Mouse (Mus musculus): Measurements from ENCODE around the gene Tpt1.

Gene Tpt1

DNA sequence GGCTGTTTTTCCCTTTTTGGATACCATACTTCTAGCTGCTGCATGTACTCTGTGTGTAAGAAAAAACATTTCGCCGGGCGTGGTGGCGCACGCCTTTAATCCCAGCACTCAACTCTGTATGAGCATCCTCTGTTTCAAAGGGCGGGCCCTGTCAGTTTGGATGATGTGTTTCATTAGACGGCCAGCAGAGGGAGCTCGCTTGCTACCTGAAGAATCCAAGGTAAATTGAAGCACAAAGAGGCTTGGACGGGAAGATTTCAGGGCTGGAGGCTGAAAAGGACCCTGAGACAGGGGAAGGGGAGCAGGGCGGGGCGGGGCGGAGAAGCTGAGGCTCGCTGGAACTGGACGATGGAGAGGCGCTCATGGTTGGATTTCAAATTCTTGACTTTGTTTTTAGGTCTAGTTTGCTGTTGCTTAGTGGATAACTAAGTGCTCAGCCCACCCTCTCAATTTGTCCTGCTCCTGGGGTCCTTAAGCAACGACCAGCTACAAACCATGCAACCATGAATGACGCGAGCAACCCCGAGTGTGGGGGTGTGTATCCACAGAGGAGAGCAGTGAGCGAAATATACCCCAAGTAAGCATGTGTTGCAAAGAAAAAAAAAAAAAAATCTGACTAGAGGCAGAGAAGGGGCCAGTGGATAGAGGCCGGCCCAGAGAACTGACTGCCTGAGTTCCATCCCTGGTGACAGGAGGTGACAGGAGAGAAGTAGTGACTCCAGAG lies 31.6 kb downstream of the Tpt1 start:
- no peaks in the 10 kb centered on the region; the same call in 1 of the 2 replicates for H3K27me3 ChIP-seq (ENCODE audit: insufficient read depth, low read length)
- H3K36me3 ChIP-seq (ENCODE audit: insufficient read depth, low read length) = no peaks in the 10 kb centered on the region
- no peak overlapping the region for H3K4me3 ChIP-seq (replicated peaks; ENCODE audit: low read length)
- peak; percentile 64 for TF ChIP-seq CTCF (conservative IDR thresholded peaks at IDR 0.05; ENCODE audit: low read length)
- TF ChIP-seq NANOG (IDR thresholded peaks at IDR 0.05; ENCODE audit: borderline replicate concordance, low read length) = no peak
- H3K9me3 ChIP-seq (ENCODE audit: low read length) = 0 out of 2 replicates have a peak, but pooled peaks cover 4% of the 10 kb centered on the region
- peaks cover 43% of the 10 kb centered on the region for H3K4me1 ChIP-seq (replicated peaks; ENCODE audit: low read depth, low read length)

DNA sequence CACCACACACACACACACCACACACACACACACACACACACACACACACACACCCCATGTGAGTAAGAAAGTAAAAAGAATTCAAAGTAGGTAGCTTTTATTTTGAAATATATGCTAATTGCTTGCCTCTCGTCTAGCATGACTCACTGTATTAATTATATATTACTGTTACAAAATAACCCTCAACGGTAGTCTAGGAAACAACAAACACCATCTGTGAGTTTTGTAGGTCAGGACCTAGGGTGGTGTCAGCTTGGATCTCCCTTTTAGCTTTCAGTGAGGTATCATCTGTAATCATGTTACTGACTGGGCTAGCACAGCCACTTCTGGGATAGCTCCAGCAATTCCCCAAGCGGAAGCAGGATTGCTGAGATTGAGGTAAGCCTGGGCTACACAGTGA lies 32.4 kb downstream of the Tpt1 start:
- no peaks in the 10 kb centered on the region for H3K9me3 ChIP-seq (ENCODE audit: low read length)
- no peaks in the 10 kb centered on the region for H3K36me3 ChIP-seq (ENCODE audit: insufficient read depth, low read length)
- no peak for TF ChIP-seq POU5F1 (IDR thresholded peaks at IDR 0.05; ENCODE audit: borderline replicate concordance, low read length)
- TF ChIP-seq CTCF (conservative IDR thresholded peaks at IDR 0.05; ENCODE audit: low read length) = no peak
- no peak for TF ChIP-seq NANOG (IDR thresholded peaks at IDR 0.05; ENCODE audit: borderline replicate concordance, low read length)
- peaks cover 51% of the 10 kb centered on the region for H3K4me1 ChIP-seq (replicated peaks; ENCODE audit: low read depth, low read length)
- no peaks in the 10 kb centered on the region; the same call in 1 of the 2 replicates for H3K27me3 ChIP-seq (ENCODE audit: insufficient read depth, low read length)
- no peak overlapping the region for H3K4me3 ChIP-seq (replicated peaks; ENCODE audit: low read length)

DNA sequence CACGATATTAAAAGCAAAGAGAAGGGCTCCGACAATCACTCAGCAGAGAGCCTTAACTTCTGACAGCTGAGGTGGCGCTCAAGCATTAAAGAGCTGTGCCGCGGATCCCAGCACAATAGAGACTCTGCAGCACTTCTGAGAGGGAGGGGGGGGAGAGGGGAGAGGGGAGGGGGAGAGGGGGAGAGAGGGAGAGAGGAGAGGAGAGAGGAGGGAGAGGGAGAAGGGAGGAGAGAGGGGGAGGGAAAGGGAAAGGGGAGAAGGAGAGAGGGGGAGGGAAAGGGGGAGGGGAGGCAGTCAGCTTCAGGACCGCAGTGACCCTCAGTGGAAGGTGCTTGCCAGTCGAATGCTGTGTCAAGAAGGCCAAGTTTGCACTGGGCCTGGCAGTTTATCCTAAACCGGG lies 34.1 kb downstream of the Tpt1 start:
- no peaks in the 10 kb centered on the region; the same call in 1 of the 2 replicates for H3K27me3 ChIP-seq (ENCODE audit: insufficient read depth, low read length)

DNA sequence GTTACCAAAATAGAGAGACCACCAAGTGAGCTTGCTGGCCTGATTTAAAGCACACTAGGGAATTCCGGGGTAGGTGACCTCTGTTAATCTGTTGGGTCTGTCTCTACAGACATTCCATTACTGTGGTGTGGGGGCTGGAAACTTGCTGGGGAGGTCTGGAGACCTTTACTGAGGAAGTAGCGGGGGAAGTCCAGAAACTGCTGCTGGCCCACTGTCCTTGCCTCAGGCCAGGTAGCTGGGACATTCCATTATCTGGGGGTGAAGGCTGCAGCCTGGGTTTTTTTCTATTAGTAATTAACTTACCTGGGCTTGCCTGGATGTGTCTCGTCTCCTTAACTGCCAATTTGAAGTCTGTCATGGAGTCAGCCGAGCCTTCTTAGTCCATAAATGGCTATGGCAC lies 37.0 kb downstream of the Tpt1 start:
- TF ChIP-seq NANOG (IDR thresholded peaks at IDR 0.05; ENCODE audit: borderline replicate concordance, low read length) (no peak), POU5F1 (IDR thresholded peaks at IDR 0.05; ENCODE audit: borderline replicate concordance, low read length) (no peak), CTCF (conservative IDR thresholded peaks at IDR 0.05; ENCODE audit: low read length) (no peak)
- peaks cover 51% of the 10 kb centered on the region for H3K4me1 ChIP-seq (replicated peaks; ENCODE audit: low read depth, low read length)
- no peak overlapping the region for H3K4me3 ChIP-seq (replicated peaks; ENCODE audit: low read length)
- no peaks in the 10 kb centered on the region for H3K9me3 ChIP-seq (ENCODE audit: low read length)
- H3K36me3 ChIP-seq (ENCODE audit: insufficient read depth, low read length) = no peaks in the 10 kb centered on the region
- H3K27me3 ChIP-seq (ENCODE audit: insufficient read depth, low read length) = no peaks in the 10 kb centered on the region; the same call in 1 of the 2 replicates

More for the DNA sequence above, 34.1 kb downstream of the Tpt1 start:
- TF ChIP-seq POU5F1 (IDR thresholded peaks at IDR 0.05; ENCODE audit: borderline replicate concordance, low read length) (no peak), CTCF (conservative IDR thresholded peaks at IDR 0.05; ENCODE audit: low read length) (no peak), NANOG (IDR thresholded peaks at IDR 0.05; ENCODE audit: borderline replicate concordance, low read length) (no peak)
- Histone ChIP-seq H3K4me1 (replicated peaks; ENCODE audit: low read depth, low read length) (peaks cover 64% of the 10 kb centered on the region), H3K4me3 (replicated peaks; ENCODE audit: low read length) (0 out of 2 replicates have a peak overlapping the region, but pooled peaks have one; percentile 32), H3K36me3 (ENCODE audit: insufficient read depth, low read length) (no peaks in the 10 kb centered on the region), H3K9me3 (ENCODE audit: low read length) (no peaks in the 10 kb centered on the region)

DNA sequence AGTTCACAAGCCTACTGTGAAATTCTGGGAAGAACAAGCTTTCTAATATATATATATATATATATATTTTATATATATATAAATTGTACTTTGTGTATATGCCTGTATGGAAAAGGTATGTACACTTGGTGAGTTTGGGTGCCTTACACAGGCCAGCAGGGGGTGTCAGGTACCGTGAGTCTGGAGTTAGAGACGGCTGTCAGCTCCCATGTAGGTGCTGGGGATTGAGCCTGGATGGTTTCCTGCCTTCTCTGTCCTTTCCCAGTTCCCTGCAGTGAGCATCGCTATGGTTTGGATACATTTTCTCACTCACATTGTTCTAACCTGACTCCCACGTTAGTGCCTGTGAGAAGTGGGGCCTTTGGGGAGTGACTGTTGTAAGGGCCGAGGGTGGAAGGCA lies 38.4 kb downstream of the Tpt1 start:
- no peaks in the 10 kb centered on the region for H3K9me3 ChIP-seq (ENCODE audit: low read length)
- peaks cover 50% of the 10 kb centered on the region for H3K4me1 ChIP-seq (replicated peaks; ENCODE audit: low read depth, low read length)
- TF ChIP-seq NANOG (IDR thresholded peaks at IDR 0.05; ENCODE audit: borderline replicate concordance, low read length) (no peak), POU5F1 (IDR thresholded peaks at IDR 0.05; ENCODE audit: borderline replicate concordance, low read length) (no peak), CTCF (conservative IDR thresholded peaks at IDR 0.05; ENCODE audit: low read length) (no peak)
- no peaks in the 10 kb centered on the region for H3K36me3 ChIP-seq (ENCODE audit: insufficient read depth, low read length)
- no peaks in the 10 kb centered on the region for H3K27me3 ChIP-seq (ENCODE audit: insufficient read depth, low read length)
- no peak overlapping the region for H3K4me3 ChIP-seq (replicated peaks; ENCODE audit: low read length)

DNA sequence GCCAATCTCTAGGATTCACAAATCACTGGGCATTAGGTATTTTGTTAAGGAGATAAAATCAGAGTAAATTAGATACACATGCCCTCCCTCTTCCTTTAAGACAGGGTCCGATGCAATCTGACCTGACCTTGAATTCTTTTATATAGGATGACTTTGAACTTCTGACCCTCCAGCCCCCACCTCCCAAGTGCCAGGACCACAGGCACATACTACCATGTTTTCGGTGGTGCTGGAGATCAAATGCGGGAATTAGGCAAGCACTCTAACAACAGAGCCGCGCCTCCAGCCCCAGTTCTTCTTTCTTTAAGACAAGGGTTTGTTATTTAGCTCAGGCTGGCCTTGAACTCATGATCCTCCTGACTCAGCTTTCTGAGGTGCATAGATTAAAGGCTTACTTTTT lies 39.0 kb downstream of the Tpt1 start:
- no peaks in the 10 kb centered on the region for H3K36me3 ChIP-seq (ENCODE audit: insufficient read depth, low read length)
- TF ChIP-seq CTCF (conservative IDR thresholded peaks at IDR 0.05; ENCODE audit: low read length) = no peak
- no peak for TF ChIP-seq POU5F1 (IDR thresholded peaks at IDR 0.05; ENCODE audit: borderline replicate concordance, low read length)
- TF ChIP-seq NANOG (IDR thresholded peaks at IDR 0.05; ENCODE audit: borderline replicate concordance, low read length) = no peak
- no peak overlapping the region for H3K4me3 ChIP-seq (replicated peaks; ENCODE audit: low read length)
- no peaks in the 10 kb centered on the region for H3K9me3 ChIP-seq (ENCODE audit: low read length)
- H3K27me3 ChIP-seq (ENCODE audit: insufficient read depth, low read length) = no peaks in the 10 kb centered on the region
- H3K4me1 ChIP-seq (replicated peaks; ENCODE audit: low read depth, low read length) = peaks cover 44% of the 10 kb centered on the region

DNA sequence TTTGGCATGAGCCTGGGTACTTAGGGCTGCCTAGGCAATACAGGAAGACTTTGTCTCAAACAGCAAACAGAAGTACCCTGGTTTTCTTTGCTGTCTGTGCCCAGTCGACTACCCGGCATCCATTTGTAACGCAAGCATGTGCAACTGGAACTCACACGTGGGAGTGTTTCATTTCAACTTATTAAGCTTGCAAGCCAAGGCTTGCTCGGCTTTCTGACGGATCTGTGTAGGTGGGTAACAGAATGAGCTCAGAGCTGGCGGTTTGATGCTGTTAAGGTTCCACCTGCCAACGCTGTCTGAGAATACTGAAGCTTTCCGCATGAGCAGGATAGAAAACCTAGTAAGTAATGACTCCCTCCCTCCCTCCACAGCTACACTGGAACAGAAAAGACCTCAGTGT lies 47.2 kb downstream of the Tpt1 start:
- Histone ChIP-seq H3K4me3 (replicated peaks; ENCODE audit: low read length) (no peak overlapping the region), H3K9me3 (ENCODE audit: low read length) (0 out of 2 replicates have a peak, but pooled peaks cover 9% of the 10 kb centered on the region), H3K36me3 (ENCODE audit: insufficient read depth, low read length) (peaks cover 30% of the 10 kb centered on the region), H3K27me3 (ENCODE audit: insufficient read depth, low read length) (no peaks in the 10 kb centered on the region), H3K4me1 (replicated peaks; ENCODE audit: low read depth, low read length) (peaks cover 18% of the 10 kb centered on the region)
- TF ChIP-seq NANOG (IDR thresholded peaks at IDR 0.05; ENCODE audit: borderline replicate concordance, low read length) (no peak), POU5F1 (IDR thresholded peaks at IDR 0.05; ENCODE audit: borderline replicate concordance, low read length) (no peak), CTCF (conservative IDR thresholded peaks at IDR 0.05; ENCODE audit: low read length) (no peak)
